Mouse (Mus musculus) heart, postnatal 0 days (tissue): ENCODE measurements at regions not wholly inside any gene's neighbourhood (a gene's known extent, or its start where the extent isn't known, plus 50 kb on each side); places are given as distances from the start of the nearest gene placed in this dataset.

ENCODE experiments used
- ATAC-seq: fragments of 200-750 bp; cut with Nextera tagmentation; 2 replicates; pipeline ENCODE4 v1.8.0; 2017; ENCODE audit warnings: low read depth, moderate number of reproducible peaks, moderate library complexity; ENCODE audit not compliant: insufficient read depth
- DNase-seq: peaks from one replicate; pipeline ENCODE4 v3.0.0-alpha.2; 2016; ENCODE audit warnings: low spot score
- H3K27ac ChIP-seq: fragments of 300-500 bp; sonication (generic); 2 replicates; pipeline ENCODE4 v1.5.1; 2014; ENCODE audit warnings: low read depth, mild to moderate bottlenecking
- H3K27me3 ChIP-seq: fragments of 300-500 bp; sonication (generic); 2 replicates; pipeline ENCODE4 v1.6.1; 2014; ENCODE audit warnings: low read length, mixed read lengths; ENCODE audit not compliant: control insufficient read depth, insufficient read depth
- H3K36me3 ChIP-seq: fragments of 300-500 bp; sonication (generic); replicated peaks from 2 replicates; pipeline ENCODE4 v1.6.1; 2014; ENCODE audit warnings: low read length, mixed read lengths; ENCODE audit not compliant: control insufficient read depth, insufficient read depth
- H3K4me1 ChIP-seq: fragments of 300-500 bp; sonication (generic); 2 replicates; pipeline ENCODE4 v1.6.1; 2014; ENCODE audit warnings: antibody characterized with exemption; ENCODE audit not compliant: control insufficient read depth, insufficient read depth
- H3K4me2 ChIP-seq: fragments of 300-500 bp; sonication (generic); 2 replicates; pipeline ENCODE4 v1.6.1; 2014; ENCODE audit warnings: low read depth, mild to moderate bottlenecking, low read length, moderate library complexity
- H3K4me3 ChIP-seq: fragments of 300-500 bp; sonication (generic); 2 replicates; pipeline ENCODE4 v1.5.1; 2014; ENCODE audit warnings: low read depth, low read length
- H3K9ac ChIP-seq: fragments of 300-500 bp; sonication (generic); replicated peaks from 2 replicates; pipeline ENCODE4 v1.6.1; 2014; ENCODE audit warnings: low read depth, low read length, mixed read lengths
- H3K9me3 ChIP-seq: fragments of 300-500 bp; sonication (generic); replicated peaks from 2 replicates; pipeline ENCODE4 v1.6.1; 2016; ENCODE audit warnings: low read length; ENCODE audit not compliant: control insufficient read depth
- CTCF ChIP-seq: IDR thresholded peaks from 2 replicates; pipeline ENCODE4 v1.5.1; 2016; ENCODE audit warnings: antibody characterized with exemption, control low read depth, low read depth
- EP300 ChIP-seq: IDR thresholded peaks from 2 replicates; pipeline ENCODE4 v1.6.1; 2016; ENCODE audit warnings: antibody characterized with exemption, low read depth
- WGBS: fragments of 180-500 bp; shearing (Covaris S2); extraction: QIAGEN DNeasy Blood & Tissue Kit; methylation state at CpG from one replicate; pipeline ENCODE4 v1.1.7; 2014; 5-methylcytosine and 5-hydroxymethylcytosine counted together

- 74% methylated on average over 14 of the region's 14 CpGs for WGBS
- H3K9me3 ChIP-seq, result no peaks in the 10 kb centered on the region
- no peak overlapping the region for H3K4me2 ChIP-seq
- H3K27ac ChIP-seq, result no peak overlapping the region
- ATAC-seq (no peak), DNase-seq (no peak)
- H3K4me3 ChIP-seq, result no peak overlapping the region
- no peak overlapping the region for H3K9ac ChIP-seq
- no peaks in the 10 kb centered on the region for H3K27me3 ChIP-seq
- no peaks in the 10 kb centered on the region for H3K4me1 ChIP-seq
- H3K36me3 ChIP-seq, result no peaks in the 10 kb centered on the region
- no peak for TF ChIP-seq CTCF
- no peak for TF ChIP-seq EP300
These were observed 537.7 kb downstream of the Bnc2 start for GRCm38 (mm10) chr4:84137171-84137919.

GRCm38 (mm10) chr4:84149149-84150050 is 525.7 kb downstream of the Bnc2 start:
- no peaks in the 10 kb centered on the region for H3K36me3 ChIP-seq
- H3K4me3 ChIP-seq, result no peak overlapping the region
- no peak overlapping the region for H3K27ac ChIP-seq
- ATAC-seq (no peak), DNase-seq (no peak)
- no peaks in the 10 kb centered on the region for H3K9me3 ChIP-seq
- no peak overlapping the region for H3K4me2 ChIP-seq
- WGBS, result 62% methylated on average over 13 of the region's 13 CpGs
- peaks cover 3% of the 10 kb centered on the region; the same call in 1 of the 2 replicates for H3K27me3 ChIP-seq
- H3K9ac ChIP-seq, result no peak overlapping the region
- TF ChIP-seq EP300, result no peak
- TF ChIP-seq CTCF, result no peak
- H3K4me1 ChIP-seq, result no peaks in the 10 kb centered on the region

- no peak for DNase-seq
- no peaks in the 10 kb centered on the region for H3K4me1 ChIP-seq
These were observed 524.4 kb downstream of the Bnc2 start for GRCm38 (mm10) chr4:84150698-84151097.

GRCm38 (mm10) chr4:84151247-84151646 is 523.8 kb downstream of the Bnc2 start:
- H3K9ac ChIP-seq, result no peak overlapping the region
- H3K27me3 ChIP-seq, result peaks cover 3% of the 10 kb centered on the region; the same call in 1 of the 2 replicates
- DNase-seq, result no peak
- no peak overlapping the region for H3K4me2 ChIP-seq
- 80% methylated on average over 9 of the region's 9 CpGs for WGBS
- H3K4me3 ChIP-seq, result no peak overlapping the region
- no peaks in the 10 kb centered on the region for H3K9me3 ChIP-seq
- no peaks in the 10 kb centered on the region for H3K36me3 ChIP-seq
- no peak for TF ChIP-seq EP300
- no peak for TF ChIP-seq CTCF
- no peak for ATAC-seq
- no peaks in the 10 kb centered on the region for H3K4me1 ChIP-seq
- H3K27ac ChIP-seq, result no peak overlapping the region

More at GRCm38 (mm10) chr4:84150698-84151097, 524.4 kb downstream of the Bnc2 start:
- TF ChIP-seq CTCF (no peak), EP300 (no peak)
- H3K9me3 ChIP-seq, result no peaks in the 10 kb centered on the region
- no peak overlapping the region for H3K4me3 ChIP-seq
- no peaks in the 10 kb centered on the region for H3K36me3 ChIP-seq
- no peak for ATAC-seq
- peaks cover 3% of the 10 kb centered on the region; the same call in 1 of the 2 replicates for H3K27me3 ChIP-seq
- H3K4me2 ChIP-seq, result no peak overlapping the region
- WGBS, result 30% methylated on average over 3 of the region's 3 CpGs
- H3K27ac ChIP-seq, result no peak overlapping the region
- H3K9ac ChIP-seq, result no peak overlapping the region

GRCm38 (mm10) chr4:84151971-84152450 is 523.1 kb downstream of the Bnc2 start:
- DNase-seq (no peak), ATAC-seq (no peak)

More at GRCm38 (mm10) chr4:84151971-84152450, 523.1 kb downstream of the Bnc2 start:
- Histone ChIP-seq H3K4me1 (no peaks in the 10 kb centered on the region), H3K36me3 (no peaks in the 10 kb centered on the region), H3K27me3 (peaks cover 3% of the 10 kb centered on the region; the same call in 1 of the 2 replicates), H3K4me3 (no peak overlapping the region), H3K9me3 (no peaks in the 10 kb centered on the region), H3K9ac (no peak overlapping the region), H3K27ac (no peak overlapping the region), H3K4me2 (no peak overlapping the region)
- 65% methylated on average over 6 of the region's 6 CpGs for whole genome bisulfite sequencing
- TF ChIP-seq EP300, result no peak
- no peak for TF ChIP-seq CTCF
